Mouse (Mus musculus) liver, embryonic 14.5 days (tissue): Measurements from ENCODE around the gene Usp36. TPM values are rescaled to one million over a fixed set of nuclear protein-coding genes. Genes with fewer than 3 reads are reported as not detected.

ENCODE experiments used
- ATAC-seq: fragments of 200-750 bp; cut with Nextera tagmentation; 2 replicates; pipeline ENCODE4 v1.8.0; 2017; ENCODE audit warnings: moderate number of reproducible peaks, mild to moderate bottlenecking, moderate library complexity; ENCODE audit not compliant: insufficient read depth
- DNase-seq, 3 experiments: peaks; one replicate each; pipeline ENCODE4 v3.0.0-alpha.2; 2012 to 2013; ENCODE audit warnings: low read depth in 3 of 3, low spot score in 3 of 3
- H3K27ac ChIP-seq: fragments of 300-500 bp; sonication (generic); 2 replicates; pipeline ENCODE4 v1.5.1; 2014; ENCODE audit warnings: moderate library complexity, mild to moderate bottlenecking, control low read depth, inconsistent platforms
- H3K27me3 ChIP-seq: fragments of 300-500 bp; sonication (generic); 2 replicates; pipeline ENCODE4 v1.6.1; 2014; ENCODE audit warnings: mild to moderate bottlenecking, low read length, moderate library complexity; ENCODE audit not compliant: control insufficient read depth, insufficient read depth
- H3K36me3 ChIP-seq: fragments of 300-500 bp; sonication (generic); replicated peaks from 2 replicates; pipeline ENCODE4 v1.6.1; 2014; ENCODE audit warnings: low read depth; ENCODE audit not compliant: control insufficient read depth, insufficient read depth
- H3K4me1 ChIP-seq, 2 experiments: fragments of 200-500 bp in 1 of 2; fragments of 300-500 bp in 1 of 2; sonication (generic) in 1 of 2; replicated peaks; 2 replicates each; pipeline ENCODE4 v1.6.1; 2012 to 2014; ENCODE audit warnings: antibody characterized with exemption in 1 of 2, inconsistent platforms in 1 of 2, low read length in 1 of 2; ENCODE audit not compliant: control insufficient read depth in 2 of 2, insufficient read depth in 2 of 2
- H3K4me2 ChIP-seq: fragments of 300-500 bp; sonication (generic); 2 replicates; pipeline ENCODE4 v1.6.1; 2014; ENCODE audit warnings: low read depth, mild to moderate bottlenecking, control low read depth, moderate library complexity
- H3K4me3 ChIP-seq, 2 experiments: fragments of 200-500 bp in 1 of 2; fragments of 300-500 bp in 1 of 2; sonication (generic) in 1 of 2; 2 replicates each; pipeline ENCODE4 v1.5.1; 2012 to 2014; ENCODE audit warnings: low read depth in 2 of 2, low read length in 2 of 2, mild to moderate bottlenecking in 2 of 2, control low read depth in 1 of 2, inconsistent platforms in 1 of 2, moderate library complexity in 1 of 2; ENCODE audit not compliant: insufficient read depth in 1 of 2
- H3K9ac ChIP-seq: fragments of 300-500 bp; sonication (generic); replicated peaks from 2 replicates; pipeline ENCODE4 v1.6.1; 2014; ENCODE audit warnings: mild to moderate bottlenecking, control low read depth, moderate library complexity
- H3K9me3 ChIP-seq: fragments of 300-500 bp; sonication (generic); 2 replicates; pipeline ENCODE4 v1.6.1; 2016; ENCODE audit warnings: low read length, mixed read lengths; ENCODE audit not compliant: control insufficient read depth
- CTCF ChIP-seq: IDR thresholded peaks from 2 replicates; pipeline ENCODE4 v1.5.1; 2016; ENCODE audit warnings: antibody characterized with exemption, low read depth, control low read depth
- EP300 ChIP-seq: IDR thresholded peaks from 2 replicates; pipeline ENCODE4 v1.6.1; 2016; ENCODE audit warnings: antibody characterized with exemption, low read depth
- WGBS: fragments of 180-500 bp; shearing (Covaris S2); extraction: QIAGEN DNeasy Blood & Tissue Kit; methylation state at CpG from one replicate; pipeline ENCODE4 v1.1.7; 2014; ENCODE audit not compliant: insufficient replicate concordance; 5-methylcytosine and 5-hydroxymethylcytosine counted together
- polyA plus RNA-seq, 2 experiments: library from polyadenylated mRNA; depleted of rRNA in 1 of 2; stranded (reverse) in 1 of 2; unstranded in 1 of 2; fragments of >200 nt; fragmentation: Nextera tagmentation in 1 of 2; extraction: Ambion mirVana in 1 of 2; gene quantifications; 2 replicates each; pipeline versions ENCODE4 v1.2.1 to v1.2.3; 2012 to 2014

Gene Usp36
- polyA plus RNA-seq, 2 experiments = 4.1 to 5.3 TPM

DNA sequence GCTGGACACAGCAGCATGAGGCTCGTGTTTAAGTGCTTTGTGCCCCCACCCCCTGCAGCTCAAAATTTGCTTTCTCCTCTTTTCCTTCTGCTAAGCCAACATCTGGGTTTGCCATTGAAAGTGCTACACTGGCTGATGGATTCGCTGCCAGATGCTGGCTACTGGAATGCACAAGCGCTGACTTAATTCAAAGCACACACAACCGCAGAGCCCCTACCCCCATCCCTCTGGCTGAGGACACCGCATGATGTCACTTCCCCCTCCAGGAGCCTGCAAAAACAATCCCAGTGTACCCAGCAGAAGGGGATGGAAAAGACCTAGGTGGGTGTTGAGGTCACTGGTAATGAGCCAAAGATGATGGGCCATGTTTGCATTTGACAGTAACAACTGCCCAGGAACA lies 34.5 kb upstream of the Usp36 start:
- Histone ChIP-seq H3K27me3 (no peaks in the 10 kb centered on the region), H3K27ac (no peak overlapping the region), H3K9ac (no peak overlapping the region), H3K36me3 (no peaks in the 10 kb centered on the region), H3K4me1 (peaks cover 0 to 7% of the 10 kb centered on the region in 2 experiments; a peak in 1 of 4 replicates), H3K9me3 (no peaks in the 10 kb centered on the region), H3K4me3 (no peak overlapping the region), H3K4me2 (no peak overlapping the region)
- DNase-seq (no peak), ATAC-seq (no peak)
- TF ChIP-seq EP300 = no peak
- TF ChIP-seq CTCF = no peak
- 28% methylated on average over 5 of the region's 5 CpGs for WGBS

DNA sequence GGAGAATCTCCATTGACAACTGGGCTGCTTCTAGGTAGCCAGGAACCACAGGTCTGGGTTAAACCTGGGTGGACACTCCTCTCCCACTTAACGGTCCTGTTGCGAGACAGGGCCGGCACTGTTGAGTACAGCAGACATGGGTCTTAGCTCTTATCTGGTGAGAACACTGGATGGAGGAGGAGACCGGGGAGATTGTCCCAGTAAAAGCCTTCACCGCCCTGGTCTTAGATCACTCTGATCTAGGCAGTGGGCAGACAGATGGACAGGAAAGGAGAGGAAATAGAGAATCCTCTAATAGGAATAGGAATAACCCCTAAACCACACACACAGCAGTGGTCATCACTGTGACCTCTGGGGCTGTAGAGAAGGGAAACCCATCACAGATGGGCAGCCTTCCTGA lies 33.9 kb upstream of the Usp36 start:
- H3K36me3 ChIP-seq = no peaks in the 10 kb centered on the region
- ATAC-seq (no peak), DNase-seq (no peak)
- no peaks in the 10 kb centered on the region for H3K27me3 ChIP-seq
- no peak overlapping the region for H3K27ac ChIP-seq
- H3K4me3 ChIP-seq = no peak overlapping the region
- WGBS = 20% methylated on average over 5 of the region's 5 CpGs
- H3K9ac ChIP-seq = no peak overlapping the region
- H3K4me1 ChIP-seq = peaks cover 0 to 7% of the 10 kb centered on the region in 2 experiments; a peak in 1 of 4 replicates
- TF ChIP-seq EP300 (no peak), CTCF (no peak)
- H3K9me3 ChIP-seq = no peaks in the 10 kb centered on the region
- H3K4me2 ChIP-seq = no peak overlapping the region

DNA sequence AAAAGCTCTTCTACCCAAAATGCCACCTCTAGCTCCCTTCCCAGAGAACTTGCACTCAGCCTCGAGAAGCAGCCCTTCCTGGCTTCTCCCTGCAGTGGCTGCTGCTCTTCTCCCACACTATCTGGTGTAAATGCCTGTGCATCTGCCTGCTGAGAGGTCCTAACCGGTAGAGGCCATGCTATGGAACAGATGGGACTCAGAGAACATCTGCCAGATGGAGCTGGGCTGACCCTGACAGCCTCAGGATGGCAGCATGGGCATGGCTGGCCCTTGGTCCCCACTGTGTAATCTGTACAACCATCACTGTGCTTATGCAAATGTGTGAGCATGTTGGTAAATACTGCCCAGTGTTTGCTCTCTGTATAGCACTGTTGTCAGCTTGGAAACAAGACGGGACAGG lies 32.6 kb upstream of the Usp36 start:
- WGBS = 33% methylated on average over 3 of the region's 3 CpGs
- DNase-seq (no peak), ATAC-seq (no peak)
- H3K36me3 ChIP-seq = no peaks in the 10 kb centered on the region
- TF ChIP-seq CTCF = no peak
- no peak for TF ChIP-seq EP300
- H3K4me3 ChIP-seq = no peak overlapping the region
- H3K9me3 ChIP-seq = no peaks in the 10 kb centered on the region
- H3K4me2 ChIP-seq = no peak overlapping the region
- no peak overlapping the region for H3K9ac ChIP-seq
- no peaks in the 10 kb centered on the region for H3K27me3 ChIP-seq
- peaks cover 0 to 7% of the 10 kb centered on the region in 2 experiments; a peak in 1 of 4 replicates for H3K4me1 ChIP-seq
- no peak overlapping the region for H3K27ac ChIP-seq

DNA sequence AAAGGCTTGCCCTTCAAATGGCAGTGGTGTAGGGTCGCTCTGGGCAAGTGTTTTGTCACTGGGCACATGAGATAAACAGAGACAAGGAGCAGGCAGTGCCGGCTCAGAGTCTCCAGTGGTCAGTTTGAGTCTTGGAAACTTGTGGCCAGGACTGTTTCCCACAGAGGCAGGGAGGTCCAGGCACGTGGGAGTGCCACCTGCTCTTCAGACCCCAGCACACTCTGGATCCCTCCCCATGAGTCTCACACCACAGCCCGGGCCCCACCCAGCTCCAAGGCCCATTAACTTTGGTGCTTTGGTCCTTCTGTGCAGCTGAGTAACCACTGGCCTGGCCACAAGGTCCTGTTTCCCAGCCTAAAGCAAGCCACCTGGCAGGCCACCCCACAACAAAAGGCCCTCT lies 31.9 kb upstream of the Usp36 start:
- no peak for TF ChIP-seq EP300
- TF ChIP-seq CTCF = no peak
- Histone ChIP-seq H3K36me3 (no peaks in the 10 kb centered on the region), H3K4me1 (peaks cover 0 to 7% of the 10 kb centered on the region in 2 experiments; a peak in 1 of 4 replicates), H3K27me3 (no peaks in the 10 kb centered on the region), H3K9me3 (no peaks in the 10 kb centered on the region), H3K4me2 (no peak overlapping the region), H3K27ac (no peak overlapping the region), H3K4me3 (no peak overlapping the region), H3K9ac (no peak overlapping the region)
- 46% methylated on average over 4 of the region's 4 CpGs for WGBS
- ATAC-seq = no peak
- no peak for DNase-seq

DNA sequence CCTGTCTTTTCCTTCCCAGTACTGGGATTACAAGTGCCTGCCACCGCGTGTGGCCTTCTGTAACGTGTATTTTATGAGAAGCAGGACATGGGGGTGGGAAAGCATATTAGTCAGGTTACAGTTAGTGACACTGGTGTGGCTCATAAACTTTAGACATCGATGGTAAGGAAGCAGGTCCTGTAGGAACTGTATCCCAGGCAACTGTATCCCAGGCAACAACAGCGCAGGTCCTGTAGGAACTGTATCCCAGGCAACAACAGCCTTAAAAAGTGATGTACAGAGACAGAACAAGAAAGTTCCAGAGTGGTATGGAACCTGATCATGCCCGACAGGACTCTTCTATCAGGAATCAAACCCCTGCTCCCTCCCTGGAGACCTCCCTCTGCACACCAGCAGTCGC lies 31.5 kb upstream of the Usp36 start:
- Histone ChIP-seq H3K9me3 (no peaks in the 10 kb centered on the region), H3K36me3 (no peaks in the 10 kb centered on the region), H3K4me3 (no peak overlapping the region), H3K27ac (no peak overlapping the region), H3K4me1 (peaks cover 0 to 5% of the 10 kb centered on the region in 2 experiments; a peak in 1 of 4 replicates), H3K27me3 (no peaks in the 10 kb centered on the region), H3K4me2 (no peak overlapping the region), H3K9ac (no peak overlapping the region)
- ATAC-seq (no peak), DNase-seq (no peak)
- no peak for TF ChIP-seq EP300
- TF ChIP-seq CTCF = no peak
- WGBS = 68% methylated on average over 7 of the region's 7 CpGs
